Mouse (Mus musculus) heart, postnatal 0 days (tissue): ENCODE data around the gene Daam2. TPM values are rescaled to one million over a fixed set of nuclear protein-coding genes. Genes with fewer than 3 reads are reported as not detected.

Source experiments
- ATAC-seq: fragments of 200-750 bp; cut with Nextera tagmentation; 2 replicates; pipeline ENCODE4 v1.8.0; 2017; ENCODE audit warnings: low read depth, moderate number of reproducible peaks, moderate library complexity; ENCODE audit not compliant: insufficient read depth
- DNase-seq: peaks from one replicate; pipeline ENCODE4 v3.0.0-alpha.2; 2016; ENCODE audit warnings: low spot score
- H3K27ac ChIP-seq: fragments of 300-500 bp; sonication (generic); 2 replicates; pipeline ENCODE4 v1.5.1; 2014; ENCODE audit warnings: low read depth, mild to moderate bottlenecking
- H3K27me3 ChIP-seq: fragments of 300-500 bp; sonication (generic); 2 replicates; pipeline ENCODE4 v1.6.1; 2014; ENCODE audit warnings: low read length, mixed read lengths; ENCODE audit not compliant: control insufficient read depth, insufficient read depth
- H3K36me3 ChIP-seq: fragments of 300-500 bp; sonication (generic); replicated peaks from 2 replicates; pipeline ENCODE4 v1.6.1; 2014; ENCODE audit warnings: low read length, mixed read lengths; ENCODE audit not compliant: control insufficient read depth, insufficient read depth
- H3K4me1 ChIP-seq: fragments of 300-500 bp; sonication (generic); 2 replicates; pipeline ENCODE4 v1.6.1; 2014; ENCODE audit warnings: antibody characterized with exemption; ENCODE audit not compliant: control insufficient read depth, insufficient read depth
- H3K4me2 ChIP-seq: fragments of 300-500 bp; sonication (generic); 2 replicates; pipeline ENCODE4 v1.6.1; 2014; ENCODE audit warnings: low read depth, mild to moderate bottlenecking, low read length, moderate library complexity
- H3K4me3 ChIP-seq: fragments of 300-500 bp; sonication (generic); 2 replicates; pipeline ENCODE4 v1.5.1; 2014; ENCODE audit warnings: low read depth, low read length
- H3K9ac ChIP-seq: fragments of 300-500 bp; sonication (generic); replicated peaks from 2 replicates; pipeline ENCODE4 v1.6.1; 2014; ENCODE audit warnings: low read depth, low read length, mixed read lengths
- H3K9me3 ChIP-seq: fragments of 300-500 bp; sonication (generic); replicated peaks from 2 replicates; pipeline ENCODE4 v1.6.1; 2016; ENCODE audit warnings: low read length; ENCODE audit not compliant: control insufficient read depth
- CTCF ChIP-seq: IDR thresholded peaks from 2 replicates; pipeline ENCODE4 v1.5.1; 2016; ENCODE audit warnings: antibody characterized with exemption, control low read depth, low read depth
- EP300 ChIP-seq: IDR thresholded peaks from 2 replicates; pipeline ENCODE4 v1.6.1; 2016; ENCODE audit warnings: antibody characterized with exemption, low read depth
- WGBS: fragments of 180-500 bp; shearing (Covaris S2); extraction: QIAGEN DNeasy Blood & Tissue Kit; methylation state at CpG from one replicate; pipeline ENCODE4 v1.1.7; 2014; 5-methylcytosine and 5-hydroxymethylcytosine counted together
- polyA plus RNA-seq: library from polyadenylated mRNA; unstranded; fragments of >200 nt; fragmentation: Nextera tagmentation; extraction: Ambion mirVana; gene quantifications from 2 replicates; pipeline ENCODE4 v1.2.1, GENCODE M21; 2015
- total RNA-seq: library from RNA; depleted of rRNA; stranded (reverse); fragments of >200 nt; gene quantifications from 2 replicates; pipeline ENCODE4 v1.2.3, GENCODE M21; 2014; ENCODE audit warnings: low replicate concordance

The Daam2 gene
- total and polyA plus RNA-seq, 2 experiments from 2014 or later = 2.4 to 10.5 TPM

- no peak for ATAC-seq
- no peaks in the 10 kb centered on the region for H3K27me3 ChIP-seq
- no peak for TF ChIP-seq EP300
- TF ChIP-seq CTCF = no peak
- H3K9ac ChIP-seq = no peak overlapping the region
- H3K27ac ChIP-seq = no peak overlapping the region
- 0 out of 2 replicates have a peak, but pooled peaks cover 5% of the 10 kb centered on the region for H3K36me3 ChIP-seq
- H3K9me3 ChIP-seq = no peaks in the 10 kb centered on the region
- WGBS = 59% methylated on average over 4 of the region's 4 CpGs
- H3K4me2 ChIP-seq = no peak overlapping the region
- no peak overlapping the region for H3K4me3 ChIP-seq
- H3K4me1 ChIP-seq = no peaks in the 10 kb centered on the region
- no peak for DNase-seq
Measured at GRCm38 (mm10) chr17:49545424-49545823, 18.7 kb downstream of the Daam2 start.

- Histone ChIP-seq H3K27ac (no peak overlapping the region), H3K9ac (no peak overlapping the region), H3K4me3 (no peak overlapping the region), H3K9me3 (no peaks in the 10 kb centered on the region), H3K4me2 (no peak overlapping the region), H3K36me3 (0 out of 2 replicates have a peak, but pooled peaks cover 4% of the 10 kb centered on the region), H3K27me3 (no peaks in the 10 kb centered on the region), H3K4me1 (no peaks in the 10 kb centered on the region)
- TF ChIP-seq EP300 (no peak), CTCF (no peak)
- ATAC-seq = no peak
- WGBS = 93% methylated on average over 2 of the region's 2 CpGs
- DNase-seq = no peak
Measured at GRCm38 (mm10) chr17:49544561-49544960, 19.6 kb downstream of the Daam2 start.

- no peaks in the 10 kb centered on the region for H3K4me1 ChIP-seq
- H3K4me2 ChIP-seq = no peak overlapping the region
- no peak for TF ChIP-seq EP300
- TF ChIP-seq CTCF = no peak
- DNase-seq (no peak), ATAC-seq (no peak)
- no peaks in the 10 kb centered on the region for H3K27me3 ChIP-seq
- no peak overlapping the region for H3K27ac ChIP-seq
- 86% methylated on average over 14 of the region's 14 CpGs for WGBS
- no peaks in the 10 kb centered on the region for H3K9me3 ChIP-seq
- no peak overlapping the region for H3K4me3 ChIP-seq
- H3K9ac ChIP-seq = no peak overlapping the region
- H3K36me3 ChIP-seq = no peaks in the 10 kb centered on the region
Measured at GRCm38 (mm10) chr17:49540706-49541105, 23.4 kb downstream of the Daam2 start.

GRCm38 (mm10) chr17:49539204-49539603, 24.9 kb downstream of the Daam2 start:
- Histone ChIP-seq H3K27ac (no peak overlapping the region), H3K4me1 (no peaks in the 10 kb centered on the region), H3K4me2 (no peak overlapping the region), H3K9ac (no peak overlapping the region), H3K36me3 (no peaks in the 10 kb centered on the region), H3K9me3 (no peaks in the 10 kb centered on the region), H3K4me3 (no peak overlapping the region), H3K27me3 (no peaks in the 10 kb centered on the region)
- no peak for TF ChIP-seq EP300
- TF ChIP-seq CTCF = no peak
- peak; percentile 47 for ATAC-seq
- peak; percentile 37 for DNase-seq
- WGBS = 50% methylated on average over 8 of the region's 8 CpGs

GRCm38 (mm10) chr17:49535580-49535979, 28.6 kb downstream of the Daam2 start:
- Histone ChIP-seq H3K4me1 (no peaks in the 10 kb centered on the region), H3K9ac (no peak overlapping the region), H3K4me2 (no peak overlapping the region), H3K4me3 (no peak overlapping the region), H3K9me3 (no peaks in the 10 kb centered on the region), H3K27me3 (no peaks in the 10 kb centered on the region), H3K27ac (no peak overlapping the region), H3K36me3 (no peaks in the 10 kb centered on the region)
- TF ChIP-seq CTCF = no peak
- no peak for TF ChIP-seq EP300
- DNase-seq = no peak
- no peak for ATAC-seq
- WGBS = 59% methylated on average over 4 of the region's 4 CpGs

GRCm38 (mm10) chr17:49534267-49534719, 29.9 kb downstream of the Daam2 start:
- TF ChIP-seq CTCF = no peak
- TF ChIP-seq EP300 = no peak
- Histone ChIP-seq H3K9ac (no peak overlapping the region), H3K27ac (no peak overlapping the region), H3K4me2 (no peak overlapping the region), H3K4me3 (no peak overlapping the region), H3K9me3 (no peaks in the 10 kb centered on the region), H3K27me3 (no peaks in the 10 kb centered on the region), H3K36me3 (no peaks in the 10 kb centered on the region), H3K4me1 (no peaks in the 10 kb centered on the region)
- ATAC-seq (no peak), DNase-seq (no peak)
- 52% methylated on average over 9 of the region's 9 CpGs for WGBS
